Comparison of ENCODE assay signal across 13 mouse cellular contexts in the genomic region with DNA sequence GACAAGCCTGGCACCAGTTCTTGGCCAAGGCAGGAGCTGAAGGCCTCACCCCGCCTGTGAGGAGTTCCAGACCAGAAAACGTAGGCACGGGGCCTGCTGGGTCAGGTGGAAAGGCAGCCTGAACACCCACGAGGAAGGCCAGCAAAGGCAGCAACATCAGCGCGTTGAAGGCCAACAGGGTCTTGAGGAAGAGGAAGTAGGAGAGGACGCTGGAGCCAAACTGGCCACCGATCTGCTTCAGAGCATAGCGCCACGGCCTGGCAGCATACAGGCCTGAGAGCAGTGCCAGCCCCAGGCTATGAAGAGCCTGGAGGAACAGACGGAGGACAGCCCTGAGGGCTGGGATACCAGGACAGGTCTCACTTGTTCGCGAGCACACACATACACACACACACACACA. TPM values are rescaled to one million over a fixed set of nuclear protein-coding genes. Genes with fewer than 3 reads are reported as not detected.
"Had no signal": no experiment of that assay in that cellular context is flagged by ENCODE, and none has a peak within 500 bp of the region (broad histone marks: within the 10 kb centered on the region; RNA-seq: fewer than 3 reads in every experiment).

No protein-coding gene starts in this region.

- ATAC-seq: inflammation-experienced regulatory T-cells, adult 6 months; intestine, postnatal 0 days; midbrain, embryonic 15.5 days had no signal

- DNase-seq: kidney, adult 9 months; kidney, postnatal 4 days; lung, postnatal 14 days; right cerebral cortex, adult 18-20 months; right cerebral cortex, postnatal 25 days; thymus, postnatal 4 days had no signal

RNA-seq across cellular contexts. Expression of gene 6030468B19Rik, which starts 21.9 kb away (rescaled TPM):
- total RNA-seq: layer of hippocampus, postnatal 10 days; left cerebral cortex, postnatal 36 days; liver, adult 2 months; monocyte, adult 5-6 weeks had no signal
